8 mouse cellular contexts compared by ENCODE assay signal in genomic region chr19:10881426-10882154, GRCm38 (mm10). TPM values are rescaled to one million over a fixed set of nuclear protein-coding genes. Genes with fewer than 3 reads are reported as not detected.
DNase-seq lines count a peak whose midpoint lies in the region; ATAC-seq lines count a peak whose summit lies in the region.

TSS of gene Tmem109 (minus strand) at chr19:10882001.

- WGBS in heart, embryonic 14.5 days = under 1% methylated on average over 49 of the region's 49 CpGs
- under 1% methylated on average over 49 of the region's 49 CpGs for WGBS in liver, embryonic 13.5 days (ENCODE audit: insufficient replicate concordance)
- WGBS in stomach, embryonic 16.5 days = under 1% methylated on average over 49 of the region's 49 CpGs

- DNase-seq in CD4-positive, CD25-positive, alpha-beta regulatory T cell, adult 2 months (ENCODE audit: low read depth, low spot score) = peak; percentile 95
- peak; percentile 84 for DNase-seq in fibroblast of lung, adult 2 months (ENCODE audit: low read depth)
- peak; percentile 95 for DNase-seq in kidney, postnatal 14 days
- DNase-seq in liver, embryonic 13.5 days = peak; percentile 87
- peak; percentile 98 for DNase-seq in neural tube, embryonic 10.5 days (ENCODE audit: extremely low spot score, low spot score)

- H3K4me1 ChIP-seq in brown adipose tissue, adult 24 weeks (ENCODE audit: control insufficient read depth, insufficient read depth, insufficient read length, low read length) = no peaks in the 10 kb centered on the region
- peaks cover 2 to 24% of the 10 kb centered on the region in 2 experiments; a peak in 3 of 4 replicates for H3K4me1 ChIP-seq in heart, embryonic 14.5 days (ENCODE audit: control insufficient read depth in 2 of 2, insufficient read depth in 2 of 2, low read length in 2 of 2)
- peaks cover 28% of the 10 kb centered on the region for H3K4me1 ChIP-seq in liver, embryonic 13.5 days (replicated peaks)
- peaks cover 28% of the 10 kb centered on the region for H3K4me1 ChIP-seq in stomach, embryonic 16.5 days (ENCODE audit: control insufficient read depth, insufficient read depth, low read length)

- peaks cover 18% of the 10 kb centered on the region for H3K9me3 ChIP-seq in heart, embryonic 14.5 days (ENCODE audit: control insufficient read depth, low read length)
- H3K9me3 ChIP-seq in liver, embryonic 13.5 days (replicated peaks) = no peaks in the 10 kb centered on the region
- H3K9me3 ChIP-seq in stomach, embryonic 16.5 days (replicated peaks; ENCODE audit: control insufficient read depth, low read length) = peaks cover 12% of the 10 kb centered on the region

- peak within 1 kb of the TSS; percentile 97 for H3K4me2 ChIP-seq in heart, embryonic 14.5 days (ENCODE audit: low read length)
- peak within 1 kb of the TSS; percentile 92 for H3K4me2 ChIP-seq in liver, embryonic 13.5 days
- peak within 1 kb of the TSS; percentile 93 for H3K4me2 ChIP-seq in stomach, embryonic 16.5 days (ENCODE audit: low read depth, low read length)

- H3K36me3 ChIP-seq in heart, embryonic 14.5 days (ENCODE audit: control insufficient read depth, insufficient read depth, low read length) = peaks cover 7% of the 10 kb centered on the region; the same call in 1 of the 2 replicates
- no peaks in the 10 kb centered on the region for H3K36me3 ChIP-seq in liver, embryonic 13.5 days
- no peaks in the 10 kb centered on the region for H3K36me3 ChIP-seq in stomach, embryonic 16.5 days (ENCODE audit: control insufficient read depth, insufficient read depth, low read length)

- no peaks in the 10 kb centered on the region for H3K27me3 ChIP-seq in heart, embryonic 14.5 days (ENCODE audit: control insufficient read depth, insufficient read depth, low read length)
- H3K27me3 ChIP-seq in liver, embryonic 13.5 days = no peaks in the 10 kb centered on the region
- no peaks in the 10 kb centered on the region for H3K27me3 ChIP-seq in stomach, embryonic 16.5 days (ENCODE audit: control insufficient read depth, insufficient read depth, low read length)

- peak within 1 kb of the TSS; percentile 83 for H3K27ac ChIP-seq in brown adipose tissue, adult 24 weeks (replicated peaks; ENCODE audit: low read depth, low read length)
- H3K27ac ChIP-seq in heart, embryonic 14.5 days (replicated peaks in 1 of 2; ENCODE audit: control insufficient read depth in 1 of 2, insufficient read depth in 1 of 2, low read depth in 2 of 2, low read length in 2 of 2) = peak within 1 kb of the TSS; percentile 92 to 97
- peak within 1 kb of the TSS; percentile 75 for H3K27ac ChIP-seq in liver, embryonic 13.5 days
- H3K27ac ChIP-seq in stomach, embryonic 16.5 days (ENCODE audit: low read length) = peak within 1 kb of the TSS; percentile 96

- H3K9ac ChIP-seq in heart, embryonic 14.5 days (ENCODE audit: low read length) = peak within 1 kb of the TSS; percentile 83
- H3K9ac ChIP-seq in liver, embryonic 13.5 days = peak within 1 kb of the TSS; percentile 76
- peak within 1 kb of the TSS; percentile 86 for H3K9ac ChIP-seq in stomach, embryonic 16.5 days (ENCODE audit: low read length)

- ATAC-seq in heart, embryonic 14.5 days (ENCODE audit: insufficient number of reproducible peaks, insufficient read depth, low FRiP score, low read depth) = peak; percentile 86
- ATAC-seq in liver, embryonic 13.5 days (ENCODE audit: low read depth) = peak; percentile 90
- ATAC-seq in stomach, embryonic 16.5 days (ENCODE audit: insufficient read depth, low FRiP score) = peak; percentile 89

- peak within 1 kb of the TSS; percentile 83 for H3K4me3 ChIP-seq in brown adipose tissue, adult 24 weeks (ENCODE audit: insufficient read depth, low read depth, low read length)
- H3K4me3 ChIP-seq in heart, embryonic 14.5 days (ENCODE audit: control insufficient read depth in 1 of 2, insufficient read depth in 1 of 2, low read depth in 1 of 2, low read length in 2 of 2) = peak within 1 kb of the TSS; percentile 53 to 67
- H3K4me3 ChIP-seq in liver, embryonic 13.5 days (replicated peaks) = peak within 1 kb of the TSS; percentile 64
- peak within 1 kb of the TSS; percentile 68 for H3K4me3 ChIP-seq in stomach, embryonic 16.5 days (replicated peaks; ENCODE audit: low read length)

RNA-seq across cellular contexts. Expression of gene Tmem109, which starts in this region (rescaled TPM):
- polyA plus RNA-seq in brown adipose tissue, adult 24 weeks (2012; ENCODE audit: insufficient read depth, insufficient read length, missing spikeins) = 75.1 and 80.3 TPM in 2 replicates
- 92.4 and 94.5 TPM in 2 replicates for polyA plus RNA-seq in heart, embryonic 14.5 days (2014; fragmentation: Nextera tagmentation; extraction: Ambion mirVana)
- 21.9 and 23.0 TPM in 2 replicates for polyA plus RNA-seq in liver, embryonic 13.5 days (2015; fragmentation: Nextera tagmentation; extraction: Ambion mirVana)
- 147 and 169 TPM in 2 replicates for polyA plus RNA-seq in stomach, embryonic 16.5 days (2015; fragmentation: Nextera tagmentation; extraction: Ambion mirVana)

Comparison
In these comparisons a context has a peak if more than half of its experiments do, and no peak if none do; other contexts are left out.
1. Peak in every context shown above with its lines: DNase-seq, ATAC-seq, H3K4me3 ChIP-seq and H3K27ac ChIP-seq.